Mouse (Mus musculus): ENCODE measurements around the gene Trip6. TPM values are rescaled to one million over a fixed set of nuclear protein-coding genes. Genes with fewer than 3 reads are reported as not detected.

Trip6 gene
- total and polyA plus RNA-seq, 3 experiments = 0.86 to 3.9 (median 1.8) TPM

GRCm38 (mm10) chr5:137294744-137295093 is 19.5 kb downstream of the Trip6 start:
- peak overlapping the region; percentile 58 for H3K27ac ChIP-seq (ENCODE audit: insufficient read depth, low read depth)
- TF ChIP-seq RAD21 (IDR thresholded peaks at IDR 0.05; ENCODE audit: low read depth, low read length) (no peak), MXI1 (IDR thresholded peaks at IDR 0.05; ENCODE audit: low read depth, low read length) (no peak)
- H3K36me3 ChIP-seq (replicated peaks in 1 of 2; ENCODE audit: control insufficient read depth in 1 of 2, insufficient read depth in 1 of 2, low read length in 1 of 2) = peaks cover 49 to 51% of the 10 kb centered on the region in 2 experiments
- in situ Hi-C loops (cut with MboI; ENCODE audit: low pct_ligation_motif_present, low pct_unique_long_range_greater_than_20kb, low sequenced_read_pairs) = no loop called here
- H3K9me3 ChIP-seq (replicated peaks; ENCODE audit: low read length) = no peaks in the 10 kb centered on the region
- H3K9ac ChIP-seq (ENCODE audit: insufficient read depth, low read depth) = peak overlapping the region; percentile 68
- H3K4me3 ChIP-seq (replicated peaks in 1 of 3; ENCODE audit: low read depth in 2 of 3, low read length in 2 of 3, poor library complexity in 1 of 3) = peak overlapping the region; percentile 60 to 72 (median 65)
- no peak for DNase-seq (ENCODE audit: extremely low read depth)
- H3K4me1 ChIP-seq (ENCODE audit: control insufficient read depth in 1 of 2, insufficient read depth in 2 of 2) = peaks cover 11 to 31% of the 10 kb centered on the region in 2 experiments; a peak in 3 of 4 replicates
- H3K4me2 ChIP-seq (ENCODE audit: insufficient read depth, low read depth, poor library complexity, severe bottlenecking) = peak overlapping the region; percentile 48
- peaks cover 7% of the 10 kb centered on the region for H3K27me3 ChIP-seq (replicated peaks)
- dilution Hi-C loops (cut with MboI; ENCODE audit: extremely low pct_ligation_motif_present, extremely low pct_unique_long_range_greater_than_20kb, low sequenced_read_pairs) = no loop called here
- H3K79me2 ChIP-seq (replicated peaks; ENCODE audit: control insufficient read depth, extremely low read depth, insufficient read depth, poor library complexity, severe bottlenecking) = no peaks in the 10 kb centered on the region

- Histone ChIP-seq H3K4me3 (replicated peaks in 1 of 3; ENCODE audit: low read depth in 2 of 3, low read length in 2 of 3, poor library complexity in 1 of 3) (peak within 1 kb of the TSS; percentile 71 to 76 (median 72)), H3K9me3 (replicated peaks; ENCODE audit: low read length) (no peaks in the 10 kb centered on the region), H3K9ac (ENCODE audit: insufficient read depth, low read depth) (peak within 1 kb of the TSS; percentile 73), H3K36me3 (replicated peaks in 1 of 2; ENCODE audit: control insufficient read depth in 1 of 2, insufficient read depth in 1 of 2, low read length in 1 of 2) (peaks cover 43 to 45% of the 10 kb centered on the region in 2 experiments), H3K79me2 (replicated peaks; ENCODE audit: control insufficient read depth, extremely low read depth, insufficient read depth, poor library complexity, severe bottlenecking) (no peaks in the 10 kb centered on the region), H3K27ac (ENCODE audit: insufficient read depth, low read depth) (peak within 1 kb of the TSS; percentile 58), H3K4me2 (ENCODE audit: insufficient read depth, low read depth, poor library complexity, severe bottlenecking) (peak within 1 kb of the TSS; percentile 48), H3K27me3 (replicated peaks) (peaks cover 13% of the 10 kb centered on the region), H3K4me1 (ENCODE audit: control insufficient read depth in 1 of 2, insufficient read depth in 2 of 2) (peaks cover 11 to 37% of the 10 kb centered on the region in 2 experiments; a peak in 3 of 4 replicates)
- dilution Hi-C loops (cut with MboI; ENCODE audit: extremely low pct_ligation_motif_present, extremely low pct_unique_long_range_greater_than_20kb, low sequenced_read_pairs) = no loop called here
- peak; percentile 95 for DNase-seq (ENCODE audit: extremely low read depth)
- in situ Hi-C loops (cut with MboI; ENCODE audit: low pct_ligation_motif_present, low pct_unique_long_range_greater_than_20kb, low sequenced_read_pairs) = no loop called here
- no peak for TF ChIP-seq PAX5 (IDR thresholded peaks at IDR 0.05; ENCODE audit: low read length)
- TF ChIP-seq SMC3 (IDR thresholded peaks at IDR 0.05; ENCODE audit: low read depth, low read length) = no peak
- peak; percentile 2; the same call in 1 of the 2 replicates for TF ChIP-seq ZNF384 (IDR thresholded peaks at IDR 0.05; ENCODE audit: low read depth, low read length)
- no peak for TF ChIP-seq MAZ (IDR thresholded peaks at IDR 0.05; ENCODE audit: low read depth, low read length)
- TF ChIP-seq NRF1 (IDR thresholded peaks at IDR 0.05; ENCODE audit: low read depth, low read length) = peak; percentile 91
- TF ChIP-seq RCOR1 (conservative IDR thresholded peaks at IDR 0.05; ENCODE audit: low read depth, low read length) = no peak
- no peak for TF ChIP-seq USF1 (IDR thresholded peaks at IDR 0.05; ENCODE audit: low read depth, low read length)
- no peak for TF ChIP-seq MYC (IDR thresholded peaks at IDR 0.05; ENCODE audit: low read depth, low read length)
- peak; percentile 66; the same call in 1 of the 2 replicates for TF ChIP-seq MXI1 (IDR thresholded peaks at IDR 0.05; ENCODE audit: low read depth, low read length)
- no peak for TF ChIP-seq IRF4 (IDR thresholded peaks at IDR 0.05; ENCODE audit: low read depth, low read length)
- TF ChIP-seq JUN (IDR thresholded peaks at IDR 0.05; ENCODE audit: insufficient read depth, low read depth, low read length) = peak; percentile 9; the same call in 1 of the 2 replicates
- no peak for TF ChIP-seq GABPA (IDR thresholded peaks at IDR 0.05; ENCODE audit: insufficient replicate concordance, low read depth, low read length)
- no peak for TF ChIP-seq ZC3H11A (IDR thresholded peaks at IDR 0.05; ENCODE audit: low read depth, low read length)
- TF ChIP-seq CHD1 (IDR thresholded peaks at IDR 0.05; ENCODE audit: low read depth, low read length) = peak; percentile 86; the same call in 1 of the 2 replicates
- no peak for TF ChIP-seq CHD2 (IDR thresholded peaks at IDR 0.05; ENCODE audit: low read length)
- TF ChIP-seq E2F4 (IDR thresholded peaks at IDR 0.05; ENCODE audit: insufficient replicate concordance, low read depth, low read length) = no peak
- TF ChIP-seq ETS1 (conservative IDR thresholded peaks at IDR 0.05; ENCODE audit: low read depth, low read length) = no peak
- TF ChIP-seq NELFE (IDR thresholded peaks at IDR 0.05; ENCODE audit: low read depth, low read length) = peak; percentile 77
- TF ChIP-seq SIN3A (IDR thresholded peaks at IDR 0.05; ENCODE audit: low read length) = no peak; the same call in 1 of the 2 replicates
- TF ChIP-seq CTCF (conservative IDR thresholded peaks at IDR 0.05 in 1 of 2, IDR thresholded peaks at IDR 0.05 in 1 of 2; ENCODE audit: low read depth in 2 of 2, low read length in 2 of 2) = peak in 1 of 2 experiments; percentile 1; a peak in 1 of 4 replicates
- peak; percentile 82 for TF ChIP-seq HCFC1 (IDR thresholded peaks at IDR 0.05; ENCODE audit: low read depth, low read length)
- TF ChIP-seq POLR2A (IDR thresholded peaks at IDR 0.05; ENCODE audit: low read depth, low read length) = peak; percentile 92
- TF ChIP-seq MAFK (IDR thresholded peaks at IDR 0.05; ENCODE audit: insufficient replicate concordance, low read length) = no peak
- TF ChIP-seq UBTF (IDR thresholded peaks at IDR 0.05; ENCODE audit: low read depth, low read length) = no peak
- TF ChIP-seq ZKSCAN1 (IDR thresholded peaks at IDR 0.05; ENCODE audit: borderline replicate concordance, low read depth, low read length) = no peak
- TF ChIP-seq MEF2A (IDR thresholded peaks at IDR 0.05; ENCODE audit: borderline replicate concordance, low read depth, low read length) = no peak
- peak; percentile 60; the same call in 1 of the 2 replicates for TF ChIP-seq KAT2A (IDR thresholded peaks at IDR 0.05; ENCODE audit: insufficient replicate concordance, low read length)
- peak; percentile 61; the same call in 1 of the 2 replicates for TF ChIP-seq TCF12 (IDR thresholded peaks at IDR 0.05; ENCODE audit: low read depth, low read length)
- TF ChIP-seq EP300 (IDR thresholded peaks at IDR 0.05; ENCODE audit: low read length) = no peak
Measured at GRCm38 (mm10) chr5:137293839-137294743, 20.1 kb downstream of the Trip6 start, which contains the start of gene Ufsp1. Gene Ufsp1, plus strand, starts transcription at chr5:137294629.
